Mouse (Mus musculus): Measurements from ENCODE around the gene Supt6. TPM values are rescaled to one million over a fixed set of nuclear protein-coding genes. Genes with fewer than 3 reads are reported as not detected.

The Supt6 gene
- total RNA-seq, 2 experiments from 2014 or later: 21.3 to 22.2 TPM

Other genes starting within 250 kb of the Supt6 start
- 10.1 and 10.8 TPM in 2 replicates for gene Dhrs13, start 213.7 kb downstream of the Supt6 start, total RNA-seq (2015; ENCODE audit: low replicate concordance)
- gene Dhrs13, start 213.7 kb downstream of the Supt6 start, total RNA-seq (2017; ENCODE audit: low replicate concordance): 7.1 and 10.8 TPM in 2 replicates
- gene Flot2, start 208.1 kb downstream of the Supt6 start, total RNA-seq (2015; ENCODE audit: low replicate concordance): 15.1 and 24.7 TPM in 2 replicates
- gene Flot2, start 208.1 kb downstream of the Supt6 start, total RNA-seq (2017; ENCODE audit: low replicate concordance): 13.1 and 17.6 TPM in 2 replicates
- 4.0 and 5.0 TPM in 2 replicates for gene Eral1, start 165.6 kb downstream of the Supt6 start, total RNA-seq (2015; ENCODE audit: low replicate concordance)
- gene Eral1, start 165.6 kb downstream of the Supt6 start, total RNA-seq (2017; ENCODE audit: low replicate concordance): 3.6 and 6.7 TPM in 2 replicates
- gene Fam222b, start 151.3 kb downstream of the Supt6 start, total RNA-seq (2015; ENCODE audit: low replicate concordance): 2.9 and 4.3 TPM in 2 replicates
- 0.45 and 1.5 TPM in 2 replicates for gene Fam222b, start 151.3 kb downstream of the Supt6 start, total RNA-seq (2017; ENCODE audit: low replicate concordance)
- gene Traf4, start 80.4 kb downstream of the Supt6 start, total RNA-seq (2015; ENCODE audit: low replicate concordance): 11.3 and 35.3 TPM in 2 replicates
- gene Traf4, start 80.4 kb downstream of the Supt6 start, total RNA-seq (2017; ENCODE audit: low replicate concordance): 14.6 and 16.1 TPM in 2 replicates
- gene Nek8, start 69.3 kb downstream of the Supt6 start, total RNA-seq (2015; ENCODE audit: low replicate concordance): 43.2 and 79.6 TPM in 2 replicates
- gene Nek8, start 69.3 kb downstream of the Supt6 start, total RNA-seq (2017; ENCODE audit: low replicate concordance): 35.9 and 76.8 TPM in 2 replicates
- 174 and 194 TPM in 2 replicates for gene Tlcd1, start 69.3 kb downstream of the Supt6 start, total RNA-seq (2015; ENCODE audit: low replicate concordance)
- gene Tlcd1, start 69.3 kb downstream of the Supt6 start, total RNA-seq (2017; ENCODE audit: low replicate concordance): 107 and 197 TPM in 2 replicates
- gene Rpl23a, start 62.4 kb downstream of the Supt6 start, total RNA-seq (2015; ENCODE audit: low replicate concordance): 1,034 and 1,190 TPM in 2 replicates
- gene Rpl23a, start 62.4 kb downstream of the Supt6 start, total RNA-seq (2017; ENCODE audit: low replicate concordance): 811 and 1,012 TPM in 2 replicates
- 2.9 TPM in 1 of 2 replicates, not detected in the other for gene Rab34, start 57.6 kb downstream of the Supt6 start, total RNA-seq (2015; ENCODE audit: low replicate concordance)
- 2.6 and 7.1 TPM in 2 replicates for gene Rab34, start 57.6 kb downstream of the Supt6 start, total RNA-seq (2017; ENCODE audit: low replicate concordance)
- not detected in 2 replicates for gene Proca1, start 52.6 kb downstream of the Supt6 start, total RNA-seq (2015; ENCODE audit: low replicate concordance)
- not detected in 2 replicates for gene Proca1, start 52.6 kb downstream of the Supt6 start, total RNA-seq (2017; ENCODE audit: low replicate concordance)
- 39.6 and 52.4 TPM in 2 replicates for gene Sdf2, start 241 bp downstream of the Supt6 start, total RNA-seq (2015; ENCODE audit: low replicate concordance)
- 15.8 and 21.6 TPM in 2 replicates for gene Sdf2, start 241 bp downstream of the Supt6 start, total RNA-seq (2017; ENCODE audit: low replicate concordance)
- 53.7 and 76.3 TPM in 2 replicates for gene 2610507B11Rik, start 15.8 kb upstream of the Supt6 start, total RNA-seq (2015; ENCODE audit: low replicate concordance)
- 77.1 and 80.1 TPM in 2 replicates for gene 2610507B11Rik, start 15.8 kb upstream of the Supt6 start, total RNA-seq (2017; ENCODE audit: low replicate concordance)
- not detected in 2 replicates for gene BC030499, start 44.9 kb upstream of the Supt6 start, total RNA-seq (2015; ENCODE audit: low replicate concordance)
- not detected in 2 replicates for gene BC030499, start 44.9 kb upstream of the Supt6 start, total RNA-seq (2017; ENCODE audit: low replicate concordance)
- 234 and 259 TPM in 2 replicates for gene Spag5, start 55.5 kb upstream of the Supt6 start, total RNA-seq (2015; ENCODE audit: low replicate concordance)
- gene Spag5, start 55.5 kb upstream of the Supt6 start, total RNA-seq (2017; ENCODE audit: low replicate concordance): 464 and 490 TPM in 2 replicates
- 1.3 and 16.2 TPM in 2 replicates for gene Aldoc, start 77.0 kb upstream of the Supt6 start, total RNA-seq (2015; ENCODE audit: low replicate concordance)
- gene Aldoc, start 77.0 kb upstream of the Supt6 start, total RNA-seq (2017; ENCODE audit: low replicate concordance): 2.4 and 3.0 TPM in 2 replicates
- 7.2 and 14.3 TPM in 2 replicates for gene Pigs, start 82.4 kb upstream of the Supt6 start, total RNA-seq (2015; ENCODE audit: low replicate concordance)
- 3.6 and 3.9 TPM in 2 replicates for gene Pigs, start 82.4 kb upstream of the Supt6 start, total RNA-seq (2017; ENCODE audit: low replicate concordance)
- 17.2 and 20.9 TPM in 2 replicates for gene Unc119, start 97.5 kb upstream of the Supt6 start, total RNA-seq (2015; ENCODE audit: low replicate concordance)
- gene Unc119, start 97.5 kb upstream of the Supt6 start, total RNA-seq (2017; ENCODE audit: low replicate concordance): 7.9 and 8.3 TPM in 2 replicates
- not detected in 2 replicates for gene Foxn1, start 140.6 kb upstream of the Supt6 start, total RNA-seq (2015; ENCODE audit: low replicate concordance)
- gene Foxn1, start 140.6 kb upstream of the Supt6 start, total RNA-seq (2017; ENCODE audit: low replicate concordance): not detected in 2 replicates
- gene Slc13a2, start 176.2 kb upstream of the Supt6 start, total RNA-seq (2015; ENCODE audit: low replicate concordance): not detected in 2 replicates
- 0.68 TPM in 1 of 2 replicates, not detected in the other for gene Slc13a2, start 176.2 kb upstream of the Supt6 start, total RNA-seq (2017; ENCODE audit: low replicate concordance)
- gene Slc46a1, start 219.7 kb upstream of the Supt6 start, total RNA-seq (2015; ENCODE audit: low replicate concordance): not detected in 2 replicates
- 0.13 TPM in 1 of 2 replicates, not detected in the other for gene Slc46a1, start 219.7 kb upstream of the Supt6 start, total RNA-seq (2017; ENCODE audit: low replicate concordance)

All from erythroid progenitor cell, adult 5-6 weeks (primary cell).